Mouse (Mus musculus): ENCODE results near the gene Pgap1. TPM values are rescaled to one million over a fixed set of nuclear protein-coding genes. Genes with fewer than 3 reads are reported as not detected.

Gene Pgap1
- polyA plus RNA-seq, 1 experiment = 2.8 TPM

DNA sequence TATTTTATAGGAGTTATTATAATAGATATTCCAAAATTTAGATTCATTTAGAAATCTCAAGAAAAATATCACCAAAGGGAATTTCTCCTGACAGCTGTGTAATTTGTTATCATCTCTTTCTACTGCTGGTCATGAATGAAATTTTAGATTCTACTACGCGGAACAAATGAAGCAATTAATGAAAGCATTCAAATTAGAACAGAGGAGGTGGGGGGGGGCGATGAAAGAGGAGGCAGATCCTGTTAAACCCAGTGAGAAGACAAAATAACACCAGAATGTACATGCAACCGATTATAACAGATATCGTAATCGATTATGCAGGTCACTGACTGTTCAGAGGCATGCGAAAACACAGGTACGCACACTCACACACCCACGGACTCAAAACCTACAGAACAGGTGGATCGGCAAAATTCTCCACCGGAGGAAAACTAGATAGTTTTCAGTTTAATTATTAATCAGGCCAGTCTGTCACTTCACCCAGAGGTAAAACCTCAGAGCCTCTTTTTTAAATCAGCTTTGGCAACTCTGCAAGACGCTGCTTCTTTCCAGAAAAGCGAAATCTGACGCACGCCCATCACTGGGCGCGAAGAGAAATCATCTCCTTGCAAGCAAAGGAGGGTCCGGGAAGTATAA, 780 bp downstream of the Pgap1 start:
- WGBS = 4% methylated on average over 18 of the region's 18 CpGs
- DNase-seq = peak; percentile 59
- Histone ChIP-seq H3K36me3 (ENCODE audit: control insufficient read depth, insufficient read depth, low read length) (no peaks in the 10 kb centered on the region), H3K4me3 (ENCODE audit: insufficient read depth, low read depth, low read length) (peak overlapping the region; percentile 63), H3K27ac (ENCODE audit: insufficient read depth, low read depth, low read length) (peak overlapping the region; percentile 37), H3K27me3 (replicated peaks; ENCODE audit: control insufficient read depth, insufficient read depth, low read length) (no peaks in the 10 kb centered on the region), H3K4me1 (ENCODE audit: control insufficient read depth, insufficient read depth, low read length) (no peaks in the 10 kb centered on the region; the same call in 1 of the 2 replicates)
- TF ChIP-seq CTCF (conservative IDR thresholded peaks at IDR 0.05; ENCODE audit: insufficient read depth, insufficient read length, low read depth, low read length) = no peak
- TF ChIP-seq POLR2A (IDR thresholded peaks at IDR 0.05; ENCODE audit: low read depth, low read length) = no peak

DNA sequence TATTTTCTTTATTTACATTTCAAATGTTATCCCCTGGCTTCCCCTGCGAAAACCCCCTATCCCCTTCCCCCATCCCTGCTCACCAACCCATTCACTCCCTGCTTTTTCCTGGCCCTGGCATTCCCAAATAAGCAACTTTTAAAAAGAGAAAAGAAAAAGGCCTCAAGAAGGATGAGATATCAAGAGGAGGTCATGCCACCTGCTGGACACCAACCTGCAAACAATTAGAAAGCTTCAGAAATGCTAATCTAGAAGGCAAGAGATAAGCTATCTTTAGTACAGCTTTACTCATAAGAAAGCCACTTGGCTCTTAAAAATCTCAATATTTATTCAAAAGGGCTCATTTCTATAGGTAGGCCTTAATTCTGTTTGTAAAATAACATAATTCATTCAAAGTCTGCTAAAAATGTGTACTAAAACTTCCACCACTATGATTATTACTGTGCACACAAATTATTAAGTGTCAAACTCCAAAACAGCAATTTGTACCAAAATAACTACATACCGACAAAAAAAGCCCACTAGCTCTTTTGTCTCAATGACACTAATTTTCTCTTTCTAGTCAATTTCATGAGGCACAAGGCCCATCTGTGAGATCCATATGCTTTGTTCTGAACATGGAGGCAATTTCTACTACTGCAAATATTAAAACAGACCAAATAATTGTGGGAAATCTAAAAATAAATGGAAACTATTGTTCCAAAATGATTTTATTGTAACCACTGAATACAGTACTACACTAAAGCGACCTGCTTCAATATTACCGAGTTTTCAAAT, 1.9 kb downstream of the Pgap1 start:
- DNase-seq = no peak
- Histone ChIP-seq H3K36me3 (ENCODE audit: control insufficient read depth, insufficient read depth, low read length) (no peaks in the 10 kb centered on the region), H3K4me3 (ENCODE audit: insufficient read depth, low read depth, low read length) (no peak overlapping the region), H3K4me1 (ENCODE audit: control insufficient read depth, insufficient read depth, low read length) (no peaks in the 10 kb centered on the region; the same call in 1 of the 2 replicates), H3K27ac (ENCODE audit: insufficient read depth, low read depth, low read length) (no peak overlapping the region), H3K27me3 (replicated peaks; ENCODE audit: control insufficient read depth, insufficient read depth, low read length) (no peaks in the 10 kb centered on the region)
- 78% methylated on average over 4 of the region's 4 CpGs for WGBS
- TF ChIP-seq CTCF (conservative IDR thresholded peaks at IDR 0.05; ENCODE audit: insufficient read depth, insufficient read length, low read depth, low read length) (no peak), POLR2A (IDR thresholded peaks at IDR 0.05; ENCODE audit: low read depth, low read length) (no peak)

GRCm38 (mm10) chr1:54552621-54553020, 4.9 kb downstream of the Pgap1 start:
- TF ChIP-seq CTCF (conservative IDR thresholded peaks at IDR 0.05; ENCODE audit: insufficient read depth, insufficient read length, low read depth, low read length) = no peak
- no peak for TF ChIP-seq POLR2A (IDR thresholded peaks at IDR 0.05; ENCODE audit: low read depth, low read length)
- DNase-seq = no peak
- Histone ChIP-seq H3K27me3 (replicated peaks; ENCODE audit: control insufficient read depth, insufficient read depth, low read length) (no peaks in the 10 kb centered on the region), H3K4me1 (ENCODE audit: control insufficient read depth, insufficient read depth, low read length) (no peaks in the 10 kb centered on the region; the same call in 1 of the 2 replicates), H3K27ac (ENCODE audit: insufficient read depth, low read depth, low read length) (no peak overlapping the region), H3K36me3 (ENCODE audit: control insufficient read depth, insufficient read depth, low read length) (no peaks in the 10 kb centered on the region; the same call in 1 of the 2 replicates), H3K4me3 (ENCODE audit: insufficient read depth, low read depth, low read length) (no peak overlapping the region)
- 92% methylated on average over 2 of the region's 2 CpGs for WGBS

- no peak overlapping the region for H3K27ac ChIP-seq (ENCODE audit: insufficient read depth, low read depth, low read length)
- peak; percentile 66 for DNase-seq
- TF ChIP-seq CTCF (conservative IDR thresholded peaks at IDR 0.05; ENCODE audit: insufficient read depth, insufficient read length, low read depth, low read length) = no peak
- H3K4me1 ChIP-seq (ENCODE audit: control insufficient read depth, insufficient read depth, low read length) = no peaks in the 10 kb centered on the region
- no peaks in the 10 kb centered on the region for H3K27me3 ChIP-seq (replicated peaks; ENCODE audit: control insufficient read depth, insufficient read depth, low read length)
- no peaks in the 10 kb centered on the region for H3K36me3 ChIP-seq (ENCODE audit: control insufficient read depth, insufficient read depth, low read length)
- no peak overlapping the region for H3K4me3 ChIP-seq (ENCODE audit: insufficient read depth, low read depth, low read length)
- 69% methylated on average over 9 of the region's 9 CpGs for WGBS
Measured at GRCm38 (mm10) chr1:54545200-54545599, 12.3 kb downstream of the Pgap1 start.

DNA sequence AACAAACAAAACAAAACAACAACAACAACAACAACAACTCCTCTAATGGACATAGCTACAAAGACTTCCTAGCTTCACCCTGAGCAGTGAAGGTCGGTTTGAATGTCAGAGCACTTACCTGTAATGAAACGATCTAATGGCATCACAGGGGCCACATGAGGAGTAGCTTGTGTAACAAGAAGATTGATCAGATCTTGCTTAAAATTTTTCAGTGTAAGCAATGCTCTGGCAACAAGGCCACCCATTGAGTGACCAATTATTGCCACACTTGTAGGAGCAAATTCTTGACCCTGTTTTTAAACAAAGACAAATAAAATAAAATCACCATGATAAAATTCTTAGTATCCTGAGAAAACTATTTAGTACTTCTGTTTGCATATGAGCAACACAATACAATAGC, 14.6 kb downstream of the Pgap1 start:
- Histone ChIP-seq H3K27me3 (replicated peaks; ENCODE audit: control insufficient read depth, insufficient read depth, low read length) (no peaks in the 10 kb centered on the region), H3K4me1 (ENCODE audit: control insufficient read depth, insufficient read depth, low read length) (no peaks in the 10 kb centered on the region), H3K4me3 (ENCODE audit: insufficient read depth, low read depth, low read length) (no peak overlapping the region), H3K27ac (ENCODE audit: insufficient read depth, low read depth, low read length) (no peak overlapping the region), H3K36me3 (ENCODE audit: control insufficient read depth, insufficient read depth, low read length) (peaks cover 5% of the 10 kb centered on the region; the same call in 1 of the 2 replicates)
- TF ChIP-seq POLR2A (IDR thresholded peaks at IDR 0.05; ENCODE audit: low read depth, low read length) (no peak), CTCF (conservative IDR thresholded peaks at IDR 0.05; ENCODE audit: insufficient read depth, insufficient read length, low read depth, low read length) (no peak)
- 81% methylated on average over 2 of the region's 2 CpGs for WGBS
- no peak for DNase-seq

- 45% methylated on average over 6 of the region's 6 CpGs for WGBS
- TF ChIP-seq POLR2A (IDR thresholded peaks at IDR 0.05; ENCODE audit: low read depth, low read length) = no peak
- no peak for TF ChIP-seq CTCF (conservative IDR thresholded peaks at IDR 0.05; ENCODE audit: insufficient read depth, insufficient read length, low read depth, low read length)
- H3K36me3 ChIP-seq (ENCODE audit: control insufficient read depth, insufficient read depth, low read length) = peaks cover 2% of the 10 kb centered on the region; the same call in 1 of the 2 replicates
- H3K4me1 ChIP-seq (ENCODE audit: control insufficient read depth, insufficient read depth, low read length) = no peaks in the 10 kb centered on the region
- H3K27me3 ChIP-seq (replicated peaks; ENCODE audit: control insufficient read depth, insufficient read depth, low read length) = no peaks in the 10 kb centered on the region
- H3K4me3 ChIP-seq (ENCODE audit: insufficient read depth, low read depth, low read length) = no peak overlapping the region
- DNase-seq = no peak
- no peak overlapping the region for H3K27ac ChIP-seq (ENCODE audit: insufficient read depth, low read depth, low read length)
Measured at GRCm38 (mm10) chr1:54531170-54531569, 26.3 kb downstream of the Pgap1 start.

DNA sequence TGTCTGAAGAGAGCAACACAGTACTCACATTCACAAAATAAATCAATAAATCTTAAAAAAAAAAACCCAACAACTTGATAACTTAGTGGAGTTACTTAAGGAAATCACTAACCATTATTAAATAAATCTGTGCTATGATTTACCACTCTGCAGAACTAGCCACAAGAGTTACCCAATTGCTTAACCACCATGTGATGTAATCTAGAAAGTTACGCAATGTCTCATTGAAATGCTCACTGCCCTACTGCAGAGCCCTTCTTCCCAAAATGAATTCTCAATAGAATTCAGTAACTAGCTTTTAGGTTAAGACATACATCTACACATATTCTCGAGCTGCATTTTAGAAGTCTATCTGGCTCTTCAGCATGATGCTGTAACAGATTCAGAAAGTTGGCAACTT, 33.8 kb downstream of the Pgap1 start:
- DNase-seq = peak; percentile 12
- 88% methylated on average over 2 of the region's 2 CpGs for WGBS
- TF ChIP-seq POLR2A (IDR thresholded peaks at IDR 0.05; ENCODE audit: low read depth, low read length) (no peak), CTCF (conservative IDR thresholded peaks at IDR 0.05; ENCODE audit: insufficient read depth, insufficient read length, low read depth, low read length) (no peak)
- Histone ChIP-seq H3K27me3 (replicated peaks; ENCODE audit: control insufficient read depth, insufficient read depth, low read length) (no peaks in the 10 kb centered on the region), H3K4me3 (ENCODE audit: insufficient read depth, low read depth, low read length) (no peak overlapping the region), H3K27ac (ENCODE audit: insufficient read depth, low read depth, low read length) (no peak overlapping the region), H3K36me3 (ENCODE audit: control insufficient read depth, insufficient read depth, low read length) (peaks cover 2% of the 10 kb centered on the region; the same call in 1 of the 2 replicates), H3K4me1 (ENCODE audit: control insufficient read depth, insufficient read depth, low read length) (no peaks in the 10 kb centered on the region)
